Mouse (Mus musculus): ENCODE measurements at regions not wholly inside any gene's neighbourhood (a gene's known extent, or its start where the extent isn't known, plus 50 kb on each side); places are given as distances from the start of the nearest gene placed in this dataset.
A peak's percentile ranks its signal among the peaks of the same experiment; 100 is the strongest.

GRCm38 (mm10) chr13:91370441-91370840 lies 89.6 kb upstream of the Ssbp2 start:
- peak; percentile 29 for DNase-seq (ENCODE audit: low spot score)

- peak; percentile 94 for DNase-seq (ENCODE audit: low spot score)
These were observed 89.0 kb upstream of the Ssbp2 start for GRCm38 (mm10) chr13:91370886-91371595.

GRCm38 (mm10) chr13:91371596-91371987 lies 88.5 kb upstream of the Ssbp2 start:
- DNase-seq (ENCODE audit: low spot score): no peak

DNA sequence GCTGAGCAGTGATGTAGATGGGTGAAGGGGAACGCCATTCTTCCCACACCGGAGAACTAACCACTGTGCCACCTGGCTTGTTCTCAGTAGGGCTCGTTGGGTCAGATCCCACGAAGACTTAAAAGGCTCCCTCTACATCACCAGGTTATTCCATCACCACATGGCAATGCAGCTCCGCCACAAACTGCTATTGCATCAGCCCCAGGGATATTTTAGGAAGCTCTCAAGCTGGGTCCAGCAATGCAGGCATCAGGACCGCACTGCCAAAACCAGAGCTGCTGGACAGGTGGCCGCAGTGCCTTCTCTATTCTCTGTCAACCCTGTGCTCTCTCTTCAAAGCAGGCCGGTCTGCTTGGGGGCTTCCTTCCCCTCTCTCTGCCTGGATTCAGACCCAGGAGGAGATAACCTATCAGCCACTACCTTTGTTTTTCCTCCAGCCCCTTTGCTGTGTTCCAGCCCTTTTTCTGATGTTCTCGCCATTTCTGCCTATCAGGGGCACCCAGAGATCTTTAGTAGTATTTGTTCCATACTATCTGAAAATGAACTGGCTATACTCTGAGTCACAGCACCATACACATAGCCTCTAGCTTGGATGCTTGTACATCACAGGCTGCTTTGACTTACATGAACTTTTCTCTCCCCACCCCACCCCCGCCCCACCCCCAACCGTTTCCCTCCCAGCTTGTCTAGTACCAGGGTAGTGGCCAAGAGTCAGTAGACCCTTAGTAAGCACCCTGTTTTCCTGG lies 87.8 kb upstream of the Ssbp2 start:
- no peak for DNase-seq (ENCODE audit: low spot score)

GRCm38 (mm10) chr13:91374141-91374540 lies 85.9 kb upstream of the Ssbp2 start:
- peak; percentile 28 for DNase-seq (ENCODE audit: low spot score)

- no peak for DNase-seq (ENCODE audit: low spot score)
These were observed 83.5 kb upstream of the Ssbp2 start for GRCm38 (mm10) chr13:91376556-91376955.

DNA sequence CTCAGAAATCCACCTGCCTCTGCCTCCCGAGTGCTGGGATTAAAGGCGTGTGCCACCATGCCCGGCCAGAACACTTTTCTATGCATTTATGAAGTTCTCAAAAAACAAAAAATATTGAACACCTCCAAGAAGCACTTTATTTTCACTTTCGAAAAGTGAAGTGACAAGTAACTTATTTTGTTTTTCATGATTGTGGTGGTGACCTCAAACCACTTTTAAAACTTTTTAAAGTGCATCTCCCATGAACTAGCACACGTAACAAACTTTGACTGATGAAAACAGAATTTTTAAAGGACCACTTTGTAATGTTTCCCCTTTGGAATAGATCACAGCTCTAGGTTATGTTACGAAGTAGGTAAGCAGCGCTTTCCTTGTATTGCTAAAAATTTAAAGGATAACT lies 82.7 kb upstream of the Ssbp2 start:
- DNase-seq (ENCODE audit: low spot score): no peak

DNA sequence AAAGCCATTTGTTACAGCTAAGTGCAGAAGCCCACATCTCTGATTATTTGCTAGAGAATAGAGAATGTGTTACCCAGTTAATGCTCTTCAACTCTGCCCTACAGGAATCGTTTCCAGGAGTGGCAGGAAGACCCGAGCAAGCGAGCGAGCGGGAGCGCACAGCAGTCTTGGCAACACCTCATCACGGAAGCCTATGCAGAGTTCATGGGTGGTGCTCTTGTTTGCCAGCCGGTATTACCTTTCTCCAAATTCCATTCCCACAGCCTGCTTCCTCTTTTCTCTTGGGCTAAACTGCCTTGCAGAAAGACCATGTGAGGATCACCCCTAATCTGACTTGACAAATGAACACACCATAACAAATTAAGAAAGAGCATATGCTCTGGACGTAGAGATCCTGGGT lies 82.1 kb upstream of the Ssbp2 start:
- DNase-seq (ENCODE audit: low spot score): no peak

- DNase-seq (ENCODE audit: low spot score): no peak
These were observed 74.7 kb upstream of the Ssbp2 start for GRCm38 (mm10) chr13:91385393-91385792.

GRCm38 (mm10) chr13:91387913-91388312 lies 72.2 kb upstream of the Ssbp2 start:
- no peak for DNase-seq (ENCODE audit: low spot score)

DNA sequence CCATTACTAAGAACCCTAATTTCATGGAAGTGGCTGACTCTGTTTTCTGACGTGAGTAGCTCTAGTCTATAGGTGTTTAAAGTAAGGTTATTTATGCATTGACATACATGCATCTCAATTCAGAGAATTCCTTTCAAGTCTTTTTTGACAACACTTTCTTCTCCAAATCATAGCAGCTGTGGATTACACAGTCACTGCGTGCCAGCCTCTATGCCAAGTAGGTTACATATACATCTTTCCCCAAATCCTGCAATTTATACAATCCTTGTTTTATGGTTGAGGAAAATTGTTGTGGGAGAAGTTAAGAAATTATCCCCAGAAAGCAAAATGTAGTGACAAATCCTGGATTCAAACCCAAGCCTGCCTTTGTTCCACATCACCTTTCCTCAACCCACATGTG lies 56.5 kb upstream of the Ssbp2 start:
- DNase-seq (ENCODE audit: low spot score): no peak

- no peak for DNase-seq (ENCODE audit: low spot score)
These were observed 55.1 kb upstream of the Ssbp2 start for GRCm38 (mm10) chr13:91405027-91405426.

GRCm38 (mm10) chr13:91410116-91410515 lies 50.0 kb upstream of the Ssbp2 start:
- no peak for DNase-seq (ENCODE audit: low spot score)

Measured in urinary bladder, postnatal 25 days (tissue).